Mouse (Mus musculus) olfactory bulb, adult 2 months (tissue): Measurements from ENCODE around the gene Wdr26.

Experiments
- CTCF ChIP-seq: fragments of 200-500 bp; IDR thresholded peaks from 2 replicates; pipeline ENCODE4 v1.5.1; 2012; ENCODE audit warnings: low read depth, mild to moderate bottlenecking, low read length, moderate library complexity; ENCODE audit not compliant: insufficient read depth
- POLR2A ChIP-seq: fragments of 200-500 bp; IDR thresholded peaks from 2 replicates; pipeline ENCODE4 v1.6.1; 2012; ENCODE audit warnings: mild to moderate bottlenecking, low read depth, low read length, moderate library complexity; ENCODE audit not compliant: insufficient read depth

- no peak for TF ChIP-seq CTCF
- no peak for TF ChIP-seq POLR2A
Observed at GRCm38 (mm10) chr1:181144966-181145365, 66.8 kb downstream of the Wdr26 start.
